Mouse (Mus musculus) liver, postnatal 0 days (tissue): ENCODE data around the gene Map3k13. TPM values are rescaled to one million over a fixed set of nuclear protein-coding genes. Genes with fewer than 3 reads are reported as not detected.

Experiments used
- ATAC-seq: fragments of 200-750 bp; cut with Nextera tagmentation; 2 replicates; pipeline ENCODE4 v1.8.0; 2017; ENCODE audit warnings: mild to moderate bottlenecking, moderate library complexity
- DNase-seq: peaks from one replicate; pipeline ENCODE4 v3.0.0-alpha.2; 2016
- H3K27ac ChIP-seq: fragments of 300-500 bp; sonication (generic); 2 replicates; pipeline ENCODE4 v1.5.1; 2014; ENCODE audit warnings: antibody characterized with exemption, moderate library complexity, mild to moderate bottlenecking, low read depth
- H3K27me3 ChIP-seq: fragments of 300-500 bp; sonication (generic); 2 replicates; pipeline ENCODE4 v1.6.1; 2014; ENCODE audit warnings: low read length, control low read depth, mixed read lengths; ENCODE audit not compliant: insufficient read depth
- H3K36me3 ChIP-seq: fragments of 300-500 bp; sonication (generic); replicated peaks from 2 replicates; pipeline ENCODE4 v1.6.1; 2014; ENCODE audit warnings: mild to moderate bottlenecking, control low read depth, low read length, moderate library complexity, mixed read lengths; ENCODE audit not compliant: insufficient read depth
- H3K4me1 ChIP-seq: fragments of 300-500 bp; sonication (generic); 2 replicates; pipeline ENCODE4 v1.6.1; 2014; ENCODE audit warnings: antibody characterized with exemption, mild to moderate bottlenecking, control low read depth; ENCODE audit not compliant: insufficient read depth
- H3K4me2 ChIP-seq: fragments of 300-500 bp; sonication (generic); 2 replicates; pipeline ENCODE4 v1.6.1; 2014; ENCODE audit warnings: low read depth, mild to moderate bottlenecking, low read length, moderate library complexity, mixed read lengths
- H3K4me3 ChIP-seq: fragments of 300-500 bp; sonication (generic); 2 replicates; pipeline ENCODE4 v1.5.1; 2014; ENCODE audit warnings: low read depth, low read length
- H3K9ac ChIP-seq: fragments of 300-500 bp; sonication (generic); replicated peaks from 2 replicates; pipeline ENCODE4 v1.6.1; 2014; ENCODE audit warnings: mild to moderate bottlenecking, moderate library complexity
- H3K9me3 ChIP-seq: fragments of 300-500 bp; sonication (generic); 2 replicates; pipeline ENCODE4 v1.6.1; 2016; ENCODE audit warnings: mild to moderate bottlenecking, control low read depth, low read length, mixed read lengths
- CTCF ChIP-seq: sonication (generic); IDR thresholded peaks from 2 replicates; pipeline ENCODE4 v1.5.1; 2016; ENCODE audit warnings: antibody characterized with exemption, low read depth
- EP300 ChIP-seq: IDR thresholded peaks from 2 replicates; pipeline ENCODE4 v1.6.1; 2016; ENCODE audit warnings: antibody characterized with exemption, low read depth, mild to moderate bottlenecking
- WGBS: fragments of 180-500 bp; shearing (Covaris S2); extraction: QIAGEN DNeasy Blood & Tissue Kit; methylation state at CpG from one replicate; pipeline ENCODE4 v1.1.7; 2014; ENCODE audit not compliant: insufficient replicate concordance; 5-methylcytosine and 5-hydroxymethylcytosine counted together
- polyA plus RNA-seq: library from polyadenylated mRNA; unstranded; fragments of >200 nt; fragmentation: Nextera tagmentation; extraction: Ambion mirVana; gene quantifications from 2 replicates; pipeline ENCODE4 v1.2.1, GENCODE M21; 2015

Gene Map3k13
- polyA plus RNA-seq, 1 experiment from 2014 or later: 1.2 TPM

DNA sequence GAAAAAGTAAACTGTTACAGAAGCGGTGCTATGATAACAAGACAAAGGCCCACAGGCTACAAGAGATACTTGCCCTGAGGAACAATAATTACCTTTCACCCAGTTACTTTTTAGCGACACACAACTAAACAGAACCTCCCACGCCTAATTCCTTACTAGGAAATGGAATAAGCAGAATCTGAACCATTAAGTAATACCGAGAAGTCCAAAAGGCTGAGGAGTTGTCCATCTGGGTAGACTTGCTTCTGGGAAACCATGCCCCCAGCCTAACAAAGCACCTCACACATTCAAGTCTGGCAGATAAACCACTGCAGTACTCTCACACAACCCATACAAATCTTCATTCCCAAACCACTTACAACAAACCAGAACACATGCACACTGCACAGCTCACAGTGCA, 15.0 kb upstream of the Map3k13 start:
- no peaks in the 10 kb centered on the region for H3K27me3 ChIP-seq
- no peak overlapping the region for H3K27ac ChIP-seq
- H3K4me3 ChIP-seq: 0 out of 2 replicates have a peak overlapping the region, but pooled peaks have one; percentile 13
- H3K9ac ChIP-seq: no peak overlapping the region
- peaks cover 15% of the 10 kb centered on the region for H3K36me3 ChIP-seq
- no peaks in the 10 kb centered on the region for H3K9me3 ChIP-seq
- H3K4me1 ChIP-seq: peaks cover 8% of the 10 kb centered on the region; the same call in 1 of the 2 replicates
- TF ChIP-seq CTCF (no peak), EP300 (no peak)
- ATAC-seq (no peak), DNase-seq (no peak)
- 72% methylated on average over 4 of the region's 4 CpGs for WGBS
- H3K4me2 ChIP-seq: no peak overlapping the region

DNA sequence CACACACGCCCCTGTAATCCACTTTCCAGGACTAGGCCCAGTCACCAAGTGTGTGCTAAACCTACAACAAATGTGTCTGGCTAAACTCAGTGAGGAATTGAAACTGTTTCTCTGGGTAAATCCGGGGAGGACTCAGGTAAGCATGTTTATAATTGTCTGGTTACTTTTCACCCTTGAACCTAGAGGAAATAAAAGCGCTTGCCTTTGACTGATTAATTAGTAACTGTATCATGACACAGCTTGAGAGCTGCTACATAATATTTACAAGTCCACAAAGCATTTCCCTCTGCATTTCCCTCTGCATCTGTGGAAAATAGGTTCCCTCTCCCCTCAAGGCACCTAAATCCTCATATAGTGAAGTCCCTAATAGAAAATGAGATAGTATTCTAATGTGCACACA, 12.9 kb upstream of the Map3k13 start:
- H3K27me3 ChIP-seq: no peaks in the 10 kb centered on the region
- no peak overlapping the region for H3K4me3 ChIP-seq
- peak overlapping the region; percentile 85 for H3K27ac ChIP-seq
- no peaks in the 10 kb centered on the region for H3K9me3 ChIP-seq
- no peak overlapping the region for H3K4me2 ChIP-seq
- ATAC-seq (peak; percentile 69), DNase-seq (no peak)
- TF ChIP-seq EP300 (no peak), CTCF (no peak)
- no peak overlapping the region for H3K9ac ChIP-seq
- H3K36me3 ChIP-seq: peaks cover 8% of the 10 kb centered on the region; the same call in 1 of the 2 replicates
- peaks cover 11% of the 10 kb centered on the region; the same call in 1 of the 2 replicates for H3K4me1 ChIP-seq
- WGBS: 55% methylated on average over 3 of the region's 3 CpGs

DNA sequence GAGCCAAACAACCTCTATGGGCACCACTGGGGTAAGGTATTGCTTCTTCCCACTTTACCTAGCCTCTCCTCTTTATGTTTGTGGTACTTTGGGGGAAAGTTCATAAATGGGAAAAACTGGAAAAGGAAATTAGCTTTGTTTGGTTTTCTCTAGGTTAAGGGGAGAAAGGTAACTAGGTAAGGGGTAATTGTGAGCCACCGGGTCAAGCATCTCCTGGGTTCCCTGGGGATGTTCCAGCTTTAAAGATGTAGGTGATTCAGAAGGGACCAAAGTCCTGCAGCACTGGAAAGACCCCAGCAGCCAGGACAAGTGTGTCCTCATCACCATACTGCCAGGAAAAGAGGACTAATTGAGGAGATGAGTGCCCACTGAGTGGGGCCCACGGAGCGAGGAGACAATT, 12.3 kb upstream of the Map3k13 start:
- H3K27ac ChIP-seq: peak overlapping the region; percentile 85
- H3K36me3 ChIP-seq: peaks cover 8% of the 10 kb centered on the region; the same call in 1 of the 2 replicates
- TF ChIP-seq CTCF (no peak), EP300 (peak; percentile 37)
- no peak overlapping the region for H3K9ac ChIP-seq
- no peaks in the 10 kb centered on the region for H3K9me3 ChIP-seq
- H3K4me3 ChIP-seq: no peak overlapping the region
- peak; percentile 51 for ATAC-seq
- WGBS: 68% methylated on average over 3 of the region's 3 CpGs
- H3K4me1 ChIP-seq: peaks cover 11% of the 10 kb centered on the region; the same call in 1 of the 2 replicates
- no peaks in the 10 kb centered on the region for H3K27me3 ChIP-seq
- H3K4me2 ChIP-seq: 0 out of 2 replicates have a peak overlapping the region, but pooled peaks have one; percentile 26
- no peak for DNase-seq

DNA sequence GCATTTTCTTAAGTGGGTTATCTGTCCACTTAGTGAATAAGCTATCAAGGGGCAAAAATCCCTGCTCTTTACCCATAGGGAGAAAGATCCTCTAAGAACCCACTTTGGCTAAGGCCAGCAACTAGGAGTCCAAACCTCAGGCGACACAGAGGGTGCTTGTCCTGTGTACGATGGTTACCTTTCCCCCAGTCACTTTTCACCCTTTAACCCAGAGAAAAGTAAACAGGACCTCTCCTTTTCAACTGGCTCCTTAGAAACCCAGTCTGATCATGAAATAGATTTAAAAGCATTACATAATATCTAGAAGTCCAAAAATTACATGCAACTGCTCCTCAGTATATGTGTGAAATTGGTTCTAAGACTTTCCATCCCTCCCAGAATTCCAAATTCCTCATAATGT, 11.3 kb upstream of the Map3k13 start:
- 0 out of 2 replicates have a peak, but pooled peaks cover 4% of the 10 kb centered on the region for H3K36me3 ChIP-seq
- H3K9me3 ChIP-seq: no peaks in the 10 kb centered on the region
- peak; percentile 9; the same call in 1 of the 2 replicates for ATAC-seq
- H3K27ac ChIP-seq: peak overlapping the region; percentile 85
- peaks cover 13% of the 10 kb centered on the region for H3K4me1 ChIP-seq
- H3K27me3 ChIP-seq: no peaks in the 10 kb centered on the region
- 65% methylated on average over 2 of the region's 2 CpGs for WGBS
- H3K9ac ChIP-seq: no peak overlapping the region
- TF ChIP-seq EP300: peak; percentile 63
- no peak for TF ChIP-seq CTCF
- no peak overlapping the region for H3K4me3 ChIP-seq
- H3K4me2 ChIP-seq: 0 out of 2 replicates have a peak overlapping the region, but pooled peaks have one; percentile 0
- no peak for DNase-seq

DNA sequence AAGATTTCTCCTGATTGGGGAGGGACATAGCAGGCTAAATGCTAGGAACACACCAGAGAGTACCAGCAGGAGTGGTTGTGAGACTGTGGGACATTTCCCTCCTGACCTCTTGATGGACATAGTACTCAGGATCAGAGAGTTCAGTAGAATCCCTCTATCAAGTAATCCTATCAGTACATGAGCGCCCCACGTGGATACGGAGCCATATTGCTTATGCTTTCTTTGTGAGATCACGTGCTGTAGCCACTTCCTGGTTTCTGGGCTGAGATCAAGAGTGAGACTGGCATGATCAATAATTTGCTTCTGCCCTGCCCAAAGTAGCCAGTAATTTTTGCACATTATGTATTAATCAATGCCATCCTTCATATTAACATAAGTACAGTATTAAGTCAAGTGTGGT, 9.1 kb upstream of the Map3k13 start:
- no peak overlapping the region for H3K9ac ChIP-seq
- H3K27ac ChIP-seq: peak overlapping the region; percentile 13; the same call in 1 of the 2 replicates
- H3K4me2 ChIP-seq: no peak overlapping the region
- ATAC-seq (no peak), DNase-seq (no peak)
- H3K9me3 ChIP-seq: no peaks in the 10 kb centered on the region
- H3K4me3 ChIP-seq: no peak overlapping the region
- 71% methylated on average over 4 of the region's 4 CpGs for WGBS
- no peak for TF ChIP-seq EP300
- TF ChIP-seq CTCF: 0 out of 2 replicates have a peak, but pooled peaks have one; percentile 13
- no peaks in the 10 kb centered on the region for H3K27me3 ChIP-seq
- peaks cover 17% of the 10 kb centered on the region for H3K4me1 ChIP-seq
- no peaks in the 10 kb centered on the region for H3K36me3 ChIP-seq

DNA sequence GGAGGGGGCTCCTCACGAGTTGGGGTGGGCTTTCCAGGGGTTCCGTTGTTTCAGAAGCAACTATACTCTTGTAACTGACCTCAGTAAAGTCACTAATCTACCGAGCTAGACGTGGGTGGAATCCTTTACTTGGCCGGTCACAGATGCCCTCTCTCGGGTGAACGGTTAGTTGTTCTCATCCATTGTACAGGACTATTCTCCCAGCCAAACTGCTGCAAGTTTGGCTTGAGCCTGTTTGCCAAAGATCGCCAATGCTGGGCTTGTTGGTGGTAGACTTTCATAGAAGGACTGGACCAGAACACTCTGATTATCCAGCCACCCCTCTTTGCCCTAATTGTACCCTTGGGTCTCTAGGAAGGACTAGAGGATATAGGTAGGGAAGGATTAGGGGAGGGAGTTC, 7.8 kb upstream of the Map3k13 start:
- TF ChIP-seq EP300 (no peak), CTCF (no peak)
- Histone ChIP-seq H3K27ac (peak overlapping the region; percentile 72), H3K27me3 (no peaks in the 10 kb centered on the region), H3K4me1 (peaks cover 17% of the 10 kb centered on the region), H3K4me3 (no peak overlapping the region), H3K9ac (peak overlapping the region; percentile 62; the same call in 1 of the 2 replicates), H3K36me3 (no peaks in the 10 kb centered on the region), H3K9me3 (no peaks in the 10 kb centered on the region), H3K4me2 (peak overlapping the region; percentile 78)
- WGBS: 83% methylated on average over 8 of the region's 8 CpGs
- no peak for DNase-seq
- no peak for ATAC-seq
